Mouse (Mus musculus): Measurements from ENCODE around the gene Sgf29. TPM values are rescaled to one million over a fixed set of nuclear protein-coding genes. Genes with fewer than 3 reads are reported as not detected.

The Sgf29 gene
- total RNA-seq (2021) = 37.5 and 41.1 TPM in 2 replicates
- long read RNA-seq, transcript Sgf29-201 (10 exons, 1,312 nt) = major isoform, 18 of 25 reads
- long read RNA-seq, partial matches to known transcripts = 2 of 25 reads
- long read RNA-seq, other reads (novel, unspliced or antisense) = 5 of 25 reads

DNA sequence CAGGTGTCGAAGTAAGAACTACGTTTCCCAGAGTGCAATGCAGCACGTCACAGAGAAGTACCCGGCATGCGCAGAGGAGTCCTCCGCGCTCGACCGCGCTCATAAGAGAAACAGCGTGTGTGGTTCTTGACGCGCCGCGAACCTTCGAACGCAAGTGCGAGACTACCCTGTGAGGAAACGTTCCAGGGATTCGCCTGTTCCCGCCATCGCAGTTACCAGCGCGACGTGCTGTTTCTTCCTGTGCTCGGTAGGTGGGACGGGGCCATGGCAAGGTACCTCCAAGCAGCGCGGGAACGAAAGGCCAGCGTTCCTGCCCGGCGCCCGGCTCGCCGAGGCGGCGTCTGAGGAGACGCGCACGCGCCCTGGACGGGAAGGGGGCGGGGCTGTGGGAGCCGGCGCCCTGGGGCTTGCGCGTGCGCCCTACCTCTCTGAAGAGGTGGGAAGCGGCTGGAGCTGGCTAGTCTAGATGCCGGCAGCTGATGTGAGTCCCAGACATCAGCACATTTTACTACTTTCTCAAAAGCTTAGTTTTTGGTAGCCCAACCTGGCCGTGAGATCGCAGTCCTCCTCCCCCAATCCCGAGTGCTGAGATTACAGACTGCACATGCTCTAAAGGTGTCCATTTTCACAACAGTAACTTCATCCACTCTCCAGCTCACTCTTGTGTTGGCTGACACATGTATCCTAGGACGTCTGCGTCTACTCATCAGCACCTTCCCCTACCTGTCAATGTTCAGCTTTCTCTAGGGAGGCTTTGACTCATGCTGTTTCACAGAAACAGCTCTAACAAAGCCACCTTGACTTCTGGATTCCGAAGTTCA is at the start of gene Sgf29:
Gene Sgf29, plus strand, starts transcription at position 79 of the 821 bp plus-strand sequence.
- peak; percentile 97 for DNase-seq

- DNase-seq = no peak
Observed at GRCm38 (mm10) chr7:126601896-126602295, 47.2 kb upstream of the Sgf29 start.

GRCm38 (mm10) chr7:126602650-126603049 is 46.5 kb upstream of the Sgf29 start:
- no peak for DNase-seq

DNA sequence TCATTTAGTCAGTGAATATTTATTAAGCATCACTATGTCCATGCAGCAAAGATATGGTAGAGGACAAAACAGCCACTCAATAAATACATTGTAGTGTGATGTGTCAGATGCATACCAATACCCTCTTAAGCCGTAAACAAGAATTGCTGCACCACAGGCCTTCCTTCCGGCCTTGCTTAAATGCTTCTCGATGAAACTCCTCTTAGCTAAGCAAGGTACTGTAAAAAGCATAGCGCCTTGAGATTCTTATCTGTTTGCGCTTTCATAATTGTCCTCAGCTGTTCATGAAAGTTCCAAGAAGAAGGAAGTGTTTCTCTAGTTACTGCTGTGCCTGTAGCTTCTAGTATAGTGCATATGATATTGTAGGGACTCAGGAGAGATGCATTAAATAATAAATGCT is 42.5 kb upstream of the Sgf29 start:
- DNase-seq = no peak

GRCm38 (mm10) chr7:126607064-126607463 is 42.0 kb upstream of the Sgf29 start:
- DNase-seq = peak; percentile 38

- DNase-seq = no peak
Observed at GRCm38 (mm10) chr7:126607796-126608195, 41.3 kb upstream of the Sgf29 start.

DNA sequence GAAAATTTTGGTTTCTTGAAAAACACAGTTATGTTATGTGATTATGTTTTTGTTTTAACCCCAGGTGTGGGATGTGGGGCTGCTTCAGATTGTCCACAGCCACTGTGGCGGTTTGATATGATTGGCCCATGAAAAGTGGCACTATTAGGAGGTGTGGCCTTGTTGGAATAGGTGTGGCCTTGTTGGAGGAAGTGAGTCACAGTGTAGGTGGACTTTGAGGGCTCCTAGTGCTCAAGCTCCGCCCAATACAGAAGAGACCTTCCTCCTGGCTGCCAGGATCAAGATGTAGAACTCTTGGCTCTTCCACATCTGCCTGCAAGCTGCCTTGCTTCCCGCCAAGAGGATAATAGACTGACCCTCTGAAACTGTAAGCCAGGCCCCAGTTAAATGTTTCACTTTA is 36.4 kb upstream of the Sgf29 start:
- DNase-seq = no peak

DNA sequence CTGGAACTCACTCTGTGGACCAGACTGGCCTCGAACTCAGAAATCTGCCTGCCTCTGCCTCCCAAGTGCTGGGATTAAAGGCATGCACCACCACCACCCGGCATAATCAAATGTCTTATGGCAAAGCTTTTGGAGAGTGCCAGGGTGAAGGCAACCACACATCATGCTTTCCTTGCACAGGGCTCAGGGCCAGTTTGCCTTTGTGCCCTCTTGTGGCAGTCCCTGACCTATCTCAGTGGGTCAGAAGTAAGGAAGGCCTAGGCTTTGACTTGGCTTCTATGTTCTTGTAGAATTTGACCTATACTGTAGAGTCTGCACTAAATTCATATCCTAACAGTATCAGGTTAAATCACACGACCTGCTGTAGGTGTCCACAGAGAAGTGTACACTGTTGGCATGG is 32.4 kb upstream of the Sgf29 start:
- no peak for DNase-seq

DNA sequence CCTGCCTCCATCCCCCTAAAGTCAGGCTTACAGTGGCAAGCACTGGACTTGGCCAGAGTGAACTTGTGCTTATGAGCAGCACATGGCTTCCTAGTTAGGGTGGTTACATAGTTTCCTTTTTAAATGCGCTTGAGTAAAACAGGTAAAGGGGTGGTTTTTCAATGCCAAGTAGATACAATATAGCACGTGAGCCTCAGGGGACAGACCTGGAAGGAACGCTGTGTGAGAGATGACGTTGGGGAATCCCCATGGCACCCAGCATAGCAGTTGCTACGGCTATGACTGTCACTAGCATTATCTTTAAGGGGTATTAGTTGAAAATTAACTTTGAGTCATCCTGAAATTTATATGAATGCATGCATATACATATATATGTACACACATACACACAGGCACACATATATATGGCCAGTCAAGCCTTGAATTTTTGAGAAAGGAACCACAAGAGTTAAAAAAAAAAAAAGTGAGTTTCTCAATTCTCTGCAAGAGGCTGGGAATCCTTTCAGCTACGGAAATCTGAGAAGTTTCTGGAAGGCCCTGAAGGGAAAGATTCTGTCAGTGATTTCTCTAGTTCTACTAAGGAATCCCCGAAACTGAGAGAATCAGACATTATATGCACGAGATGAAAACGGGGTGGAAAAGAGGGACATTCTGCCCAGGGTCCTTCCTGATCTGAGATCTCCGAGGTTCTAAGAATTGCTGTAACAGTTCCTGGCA is 29.4 kb upstream of the Sgf29 start:
- DNase-seq = no peak

- no peak for DNase-seq
Observed at GRCm38 (mm10) chr7:126621452-126622359, 27.4 kb upstream of the Sgf29 start.

DNA sequence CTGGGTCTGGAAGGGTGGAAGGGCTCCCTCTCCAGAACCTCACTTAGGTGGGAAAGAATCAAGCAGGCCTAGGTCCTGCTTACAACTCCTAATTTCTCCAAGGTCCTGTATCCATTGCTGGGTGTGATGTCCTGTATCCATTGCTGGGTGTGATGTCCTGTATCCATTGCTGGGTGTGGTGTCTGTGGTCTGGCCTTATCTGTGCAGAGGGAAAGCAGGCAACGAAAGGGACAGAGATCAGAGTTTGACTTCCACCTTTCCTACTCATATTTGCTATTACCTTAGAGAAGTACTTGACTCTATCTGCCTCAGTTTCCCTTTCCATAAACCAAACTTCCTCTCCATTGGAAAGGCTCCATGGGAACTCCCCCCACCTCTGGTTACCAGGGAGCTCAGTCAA is 25.7 kb upstream of the Sgf29 start:
- no peak for DNase-seq

DNA sequence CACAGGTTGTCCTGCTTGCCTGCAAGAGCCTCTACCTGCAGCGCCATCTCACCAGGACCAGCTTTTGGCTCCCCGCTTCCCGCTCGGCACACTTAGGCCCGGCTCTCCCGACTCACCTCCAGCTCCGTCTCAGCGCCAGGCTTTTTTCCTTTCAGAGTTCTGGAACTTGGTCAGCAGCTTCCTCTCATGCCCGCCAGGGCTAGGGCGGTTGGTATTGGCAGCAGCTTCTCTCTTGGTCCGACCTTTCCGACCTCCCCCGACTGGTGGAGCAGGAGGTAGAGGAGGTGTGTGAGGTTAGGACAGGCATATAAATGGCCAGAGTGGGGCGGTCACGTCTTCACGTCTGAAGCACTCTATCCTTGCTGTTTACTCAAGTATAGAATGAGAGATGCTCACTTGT is 24.3 kb upstream of the Sgf29 start:
- DNase-seq = peak; percentile 8

DNA sequence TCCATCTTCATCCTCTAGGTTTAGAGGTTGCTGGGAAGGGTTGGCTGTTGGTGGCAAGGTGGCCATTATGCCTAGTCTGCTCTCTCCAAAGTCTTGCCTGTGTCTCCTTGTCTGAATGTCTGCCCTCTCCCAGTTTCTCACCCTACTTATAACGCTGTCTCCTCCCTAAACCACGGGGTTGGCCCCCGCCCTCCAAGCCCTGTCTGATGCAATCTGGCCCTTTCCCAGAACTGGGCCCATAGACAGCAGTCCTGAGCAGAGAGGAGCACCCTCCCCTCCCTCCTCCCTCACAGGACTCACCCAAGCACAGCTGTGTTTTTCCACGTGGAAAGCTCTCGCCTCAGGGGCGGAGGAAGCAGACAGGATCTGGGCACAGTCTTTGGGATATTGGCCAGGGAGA is 23.7 kb upstream of the Sgf29 start:
- DNase-seq = peak; percentile 70

DNA sequence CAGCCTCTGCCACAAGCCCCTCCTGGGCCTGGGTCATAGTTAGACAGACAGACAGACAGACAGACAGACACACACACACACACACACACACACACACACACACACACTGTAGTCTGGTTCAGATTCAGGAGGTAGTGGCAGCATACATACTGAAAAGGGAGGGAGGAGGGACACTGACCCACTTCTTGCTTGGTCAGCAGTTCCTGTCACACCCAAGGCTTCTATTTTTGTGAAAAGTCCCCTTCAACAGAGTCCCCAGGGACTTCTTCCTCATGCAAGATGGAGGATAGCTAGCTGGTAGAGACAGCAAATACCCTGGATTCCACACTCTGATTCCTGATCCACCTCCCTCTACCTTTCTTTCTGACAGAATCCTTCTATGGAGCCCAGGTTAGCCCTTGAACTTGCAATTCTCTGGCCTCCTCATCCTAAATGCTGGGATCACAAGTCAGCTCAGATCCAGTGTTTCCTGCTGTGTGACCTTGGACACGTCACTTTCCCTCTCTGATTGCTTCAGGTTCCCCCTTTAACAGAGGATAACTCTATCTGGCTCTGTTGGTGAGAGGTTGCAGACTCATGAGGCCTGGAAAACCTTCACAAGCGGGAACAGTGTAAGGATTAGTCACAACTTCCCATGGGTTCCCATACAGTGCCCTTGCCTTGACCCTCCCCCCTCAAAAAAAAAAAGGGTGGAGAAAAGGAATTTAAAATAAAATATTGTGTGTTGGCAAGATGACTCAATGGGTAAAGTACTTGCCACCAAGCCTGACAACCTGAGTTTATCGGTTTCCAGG is 23.1 kb upstream of the Sgf29 start:
- DNase-seq = no peak

DNA sequence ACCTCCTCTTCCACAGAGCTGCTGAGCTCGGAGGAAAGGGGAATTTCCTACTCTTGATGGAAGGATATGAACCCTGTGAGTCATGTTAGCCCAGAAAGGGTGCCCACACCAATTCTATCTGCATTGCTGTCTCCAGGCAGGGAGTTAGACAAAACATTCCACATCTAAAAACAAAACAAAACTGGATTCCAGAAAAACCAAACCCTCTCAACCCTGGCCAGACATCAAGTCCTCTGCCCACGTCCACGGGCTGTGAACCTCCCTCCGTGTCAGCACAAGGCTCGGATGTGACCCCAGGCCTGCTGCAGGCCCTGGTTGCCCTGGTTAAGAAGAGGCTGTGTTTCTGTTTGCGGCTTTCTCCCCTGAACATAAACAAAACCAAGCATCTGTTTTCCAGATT is 21.0 kb upstream of the Sgf29 start:
- no peak for DNase-seq

GRCm38 (mm10) chr7:126629915-126630314 is 19.2 kb upstream of the Sgf29 start:
- DNase-seq = no peak

- no peak for DNase-seq
Observed at GRCm38 (mm10) chr7:126630824-126631518, 18.1 kb upstream of the Sgf29 start, which contains the start of gene Nupr1. Gene Nupr1, minus strand, starts transcription at chr7:126630861.

- no peak for DNase-seq
Observed at GRCm38 (mm10) chr7:126632478-126632877, 16.6 kb upstream of the Sgf29 start.

GRCm38 (mm10) chr7:126635375-126635774 is 13.7 kb upstream of the Sgf29 start:
- DNase-seq = no peak

DNA sequence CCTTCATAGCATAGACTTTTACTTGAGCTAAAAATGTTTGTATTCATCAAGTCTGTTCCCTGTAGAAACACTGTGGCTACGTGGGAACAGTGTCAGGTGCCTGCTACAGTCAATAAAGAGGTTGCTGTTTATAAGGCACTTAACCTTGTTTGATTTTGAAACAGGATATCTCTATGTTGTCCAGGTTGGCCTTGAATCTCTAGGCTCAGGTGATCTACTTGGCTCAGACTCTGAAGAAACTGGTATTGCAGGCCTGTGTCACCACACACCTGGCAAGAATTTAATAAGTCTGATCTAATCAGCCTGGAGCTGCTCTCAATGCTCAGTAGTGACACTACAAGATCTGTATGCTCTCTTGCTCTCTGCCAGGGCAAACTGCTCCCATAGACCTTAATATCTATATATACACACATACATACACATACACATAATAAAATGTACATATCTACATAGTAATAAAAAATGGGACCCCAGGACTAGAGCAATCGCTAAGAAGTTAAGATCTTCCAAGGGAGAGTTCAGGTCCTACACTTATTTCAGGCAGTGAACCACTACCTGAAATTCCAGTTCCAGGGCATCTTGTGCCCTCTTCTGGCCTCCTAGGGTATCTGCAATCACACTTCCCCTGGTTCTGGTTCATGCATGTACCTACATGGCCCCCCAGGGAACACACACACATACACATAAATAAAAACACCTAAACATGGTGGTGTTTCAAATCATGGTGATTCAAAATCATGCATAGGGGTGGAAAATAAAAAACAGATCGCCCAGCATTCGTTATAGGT is 12.2 kb upstream of the Sgf29 start:
- peak; percentile 18 for DNase-seq
